Mouse (Mus musculus) CH12.LX (cell line): ENCODE data around the gene Prokr1. TPM values are rescaled to one million over a fixed set of nuclear protein-coding genes. Genes with fewer than 3 reads are reported as not detected.

Source experiments
- DNase-seq: peaks from one replicate; pipeline ENCODE4 v3.0.0-alpha.2; 2013; ENCODE audit errors: extremely low read depth
- H3K27ac ChIP-seq: 2 replicates; pipeline ENCODE4 v1.5.1; 2012; ENCODE audit warnings: low read depth, mild to moderate bottlenecking, control low read depth, moderate library complexity; ENCODE audit not compliant: insufficient read depth
- H3K27me3 ChIP-seq: replicated peaks from 2 replicates; pipeline ENCODE3; 2012; ENCODE audit warnings: inconsistent platforms
- H3K36me3 ChIP-seq, 2 experiments: replicated peaks in 1 of 2; 2 replicates each; pipeline versions ENCODE3 to v1.6.1; 2012; ENCODE audit warnings: inconsistent platforms in 1 of 2, low read length in 1 of 2, mild to moderate bottlenecking in 1 of 2, mixed read lengths in 1 of 2, moderate library complexity in 1 of 2; ENCODE audit not compliant: control insufficient read depth in 1 of 2, insufficient read depth in 1 of 2
- H3K4me1 ChIP-seq, 2 experiments: 2 replicates each; pipeline ENCODE4 v1.6.1; 2012; ENCODE audit warnings: inconsistent platforms in 1 of 2, moderate library complexity in 1 of 2; ENCODE audit not compliant: insufficient read depth in 2 of 2, control insufficient read depth in 1 of 2
- H3K4me2 ChIP-seq: 2 replicates; pipeline ENCODE4 v1.6.1; 2012; ENCODE audit warnings: low read depth, mild to moderate bottlenecking, control low read depth; ENCODE audit not compliant: poor library complexity, insufficient read depth, severe bottlenecking
- H3K4me3 ChIP-seq, 3 experiments: fragments of 150-350 bp in 1 of 3; sonication (generic) in 1 of 3; replicated peaks in 1 of 3; 2 replicates each; pipeline versions ENCODE3 to v1.5.1; 2011 to 2012; ENCODE audit warnings: low read depth in 2 of 3, low read length in 2 of 3, mild to moderate bottlenecking in 2 of 3, moderate library complexity in 2 of 3, control low read depth in 1 of 3, improper control_type of control experiment in 1 of 3, inconsistent platforms in 1 of 3, mixed read lengths in 1 of 3; ENCODE audit not compliant: poor library complexity in 1 of 3
- H3K79me2 ChIP-seq: replicated peaks from 2 replicates; pipeline ENCODE4 v1.6.1; 2012; ENCODE audit warnings: mild to moderate bottlenecking, moderate library complexity; ENCODE audit not compliant: control insufficient read depth, poor library complexity, insufficient read depth, severe bottlenecking; ENCODE audit errors: extremely low read depth
- H3K9ac ChIP-seq: 2 replicates; pipeline ENCODE4 v1.6.1; 2012; ENCODE audit warnings: low read depth, mild to moderate bottlenecking, control low read depth, moderate library complexity; ENCODE audit not compliant: insufficient read depth
- H3K9me3 ChIP-seq: replicated peaks from 2 replicates; pipeline ENCODE3; 2012; ENCODE audit warnings: low read length, inconsistent platforms, mixed read lengths
- BHLHE40 ChIP-seq: IDR thresholded peaks from 2 replicates; pipeline ENCODE4 v1.6.1; 2011; ENCODE audit warnings: mild to moderate bottlenecking, low read depth, low read length, improper control_type of control experiment
- CHD2 ChIP-seq: IDR thresholded peaks from 2 replicates; pipeline ENCODE4 v1.6.1; 2011; ENCODE audit warnings: low read length, improper control_type of control experiment
- E2F4 ChIP-seq: IDR thresholded peaks from 2 replicates; pipeline ENCODE4 v1.6.1; 2011; ENCODE audit warnings: low read depth, low read length, improper control_type of control experiment; ENCODE audit not compliant: insufficient replicate concordance
- HCFC1 ChIP-seq: IDR thresholded peaks from 2 replicates; pipeline ENCODE4 v1.6.1; 2012; ENCODE audit warnings: low read depth, mild to moderate bottlenecking, inconsistent platforms, low read length, improper control_type of control experiment
- JUN ChIP-seq: IDR thresholded peaks from 2 replicates; pipeline ENCODE4 v1.6.1; 2011; ENCODE audit warnings: low read depth, mild to moderate bottlenecking, low read length, improper control_type of control experiment, moderate library complexity; ENCODE audit not compliant: insufficient read depth
- KAT2A ChIP-seq: IDR thresholded peaks from 2 replicates; pipeline ENCODE4 v1.6.1; 2012; ENCODE audit warnings: low read length, improper control_type of control experiment, inconsistent platforms; ENCODE audit not compliant: insufficient replicate concordance
- MAX ChIP-seq: IDR thresholded peaks from 2 replicates; pipeline ENCODE4 v1.6.1; 2011; ENCODE audit warnings: low read length, improper control_type of control experiment
- MYC ChIP-seq: IDR thresholded peaks from 2 replicates; pipeline ENCODE4 v1.6.1; 2011; ENCODE audit warnings: low read depth, mild to moderate bottlenecking, improper control_type of control experiment, low read length
- NRF1 ChIP-seq: IDR thresholded peaks from 2 replicates; pipeline ENCODE4 v1.6.1; 2014; ENCODE audit warnings: low read depth, mild to moderate bottlenecking, inconsistent platforms, low read length, improper control_type of control experiment, moderate library complexity
- PAX5 ChIP-seq: IDR thresholded peaks from 2 replicates; pipeline ENCODE4 v1.6.1; 2012; ENCODE audit warnings: low read length, inconsistent platforms, mixed read lengths
- POLR2AphosphoS2 ChIP-seq: IDR thresholded peaks from 2 replicates; pipeline ENCODE4 v1.6.1; 2011; ENCODE audit warnings: low read depth, low read length, improper control_type of control experiment
- TBP ChIP-seq: conservative IDR thresholded peaks from 2 replicates; pipeline ENCODE4 v1.6.1; 2011; ENCODE audit warnings: low read depth, low read length, improper control_type of control experiment
- ZC3H11A ChIP-seq: IDR thresholded peaks from 2 replicates; pipeline ENCODE4 v1.6.1; 2012; ENCODE audit warnings: low read depth, mild to moderate bottlenecking, inconsistent platforms, low read length, improper control_type of control experiment
- ZMIZ1 ChIP-seq: IDR thresholded peaks from 2 replicates; pipeline ENCODE4 v1.6.1; 2012; ENCODE audit warnings: low read depth, mild to moderate bottlenecking, inconsistent platforms, low read length, improper control_type of control experiment
- dilution Hi-C: fragments of 300-500 bp; cut with MboI; formaldehyde crosslinking; loops from 2 replicates; pipeline ENCODE4 v1.14.3; 2020; ENCODE audit warnings: low sequenced_read_pairs; ENCODE audit not compliant: extremely low pct_unique_long_range_greater_than_20kb, extremely low pct_ligation_motif_present
- in situ Hi-C: fragments of 300-500 bp; cut with MboI; formaldehyde crosslinking; loops from 3 replicates; pipeline ENCODE4 v1.14.3; 2019; ENCODE audit warnings: low sequenced_read_pairs, low pct_ligation_motif_present, low pct_unique_long_range_greater_than_20kb, mixed read lengths
- polyA plus RNA-seq: library from polyadenylated mRNA; unstranded; fragments of >175 nt; gene quantifications from 2 replicates; pipeline ENCODE4 v1.2.1, GENCODE M21; 2012; ENCODE audit warnings: low read depth; ENCODE audit not compliant: insufficient read length
- total RNA-seq, 2 experiments: library from RNA; depleted of rRNA; stranded (reverse); fragments of 300-350 nt in 1 of 2; fragments of >200 nt in 1 of 2; gene quantifications; 2 replicates each; pipeline ENCODE4 v1.2.3; 2012 to 2014

Gene Prokr1
- total RNA-seq (2012; rRNA removed) = 0.08 TPM in 2 replicates
- not detected in 2 replicates for total RNA-seq (2014; rRNA removed)
- polyA plus RNA-seq = 0.14 TPM in 1 of 2 replicates, not detected in the other

GRCm38 (mm10) chr6:87590394-87591281 is at the start of gene Prokr1:
Prokr1 (minus strand) TSS chr6:87590743.
- dilution Hi-C loops (no loop called here), in situ Hi-C loops (no loop called here)
- Histone ChIP-seq H3K4me3 (no peak within 1 kb of the TSS), H3K4me1 (peaks cover 4 to 22% of the 10 kb centered on the region in 2 experiments), H3K27ac (no peak within 1 kb of the TSS), H3K27me3 (peaks cover 10% of the 10 kb centered on the region), H3K9me3 (no peaks in the 10 kb centered on the region), H3K9ac (no peak within 1 kb of the TSS), H3K36me3 (no peaks in the 10 kb centered on the region), H3K4me2 (peak within 1 kb of the TSS; percentile 65; the same call in 1 of the 2 replicates), H3K79me2 (no peaks in the 10 kb centered on the region)
- no peak for TF ChIP-seq NRF1
- TF ChIP-seq MAX = no peak
- TF ChIP-seq ZMIZ1 = no peak
- TF ChIP-seq HCFC1 = no peak
- TF ChIP-seq PAX5 = no peak
- TF ChIP-seq KAT2A = no peak
- no peak for TF ChIP-seq JUN
- no peak for TF ChIP-seq POLR2AphosphoS2
- no peak for TF ChIP-seq MYC
- TF ChIP-seq TBP = no peak
- TF ChIP-seq BHLHE40 = no peak
- TF ChIP-seq ZC3H11A = no peak
- no peak for DNase-seq

GRCm38 (mm10) chr6:87638134-87638660 is 47.7 kb upstream of the Prokr1 start:
- dilution Hi-C loops = no loop called here
- in situ Hi-C loops = no loop called here
- DNase-seq = no peak
- Histone ChIP-seq H3K27ac (no peak overlapping the region), H3K4me3 (no peak overlapping the region), H3K27me3 (no peaks in the 10 kb centered on the region), H3K9ac (no peak overlapping the region), H3K4me2 (no peak overlapping the region), H3K79me2 (no peaks in the 10 kb centered on the region), H3K36me3 (peaks cover 0 to 42% of the 10 kb centered on the region in 2 experiments), H3K9me3 (peaks cover 7% of the 10 kb centered on the region), H3K4me1 (no peaks in the 10 kb centered on the region)
- no peak for TF ChIP-seq ZC3H11A
- no peak for TF ChIP-seq E2F4
- TF ChIP-seq NRF1 = no peak
- no peak for TF ChIP-seq CHD2
